Mouse (Mus musculus) liver, embryonic 13.5 days (tissue): ENCODE measurements around the gene Eif3i. TPM values are rescaled to one million over a fixed set of nuclear protein-coding genes. Genes with fewer than 3 reads are reported as not detected.
"Not testable (repeated sequence)": the region's sequence is repeated elsewhere in the genome, so short reads cannot be mapped to it uniquely, and the experiment has no call there.

Experiments
- ATAC-seq: fragments of 200-750 bp; cut with Nextera tagmentation; 2 replicates; pipeline ENCODE4 v1.8.0; 2017; ENCODE audit warnings: low read depth, mild to moderate bottlenecking, moderate number of reproducible peaks, moderate library complexity
- DNase-seq: peaks from one replicate; pipeline ENCODE4 v3.0.0; 2022
- H3K27ac ChIP-seq: fragments of 300-500 bp; sonication (generic); 2 replicates; pipeline ENCODE4 v1.5.1; 2015; ENCODE audit warnings: moderate library complexity, mild to moderate bottlenecking, inconsistent platforms
- H3K27me3 ChIP-seq: fragments of 300-500 bp; sonication (generic); 2 replicates; pipeline ENCODE4 v1.6.1; 2015; ENCODE audit warnings: mild to moderate bottlenecking, inconsistent platforms
- H3K36me3 ChIP-seq: fragments of 300-500 bp; sonication (generic); 2 replicates; pipeline ENCODE4 v1.6.1; 2015; ENCODE audit warnings: mild to moderate bottlenecking, inconsistent platforms
- H3K4me1 ChIP-seq: fragments of 300-500 bp; sonication (generic); replicated peaks from 2 replicates; pipeline ENCODE4 v1.6.1; 2015; ENCODE audit warnings: inconsistent platforms
- H3K4me2 ChIP-seq: fragments of 300-500 bp; sonication (generic); 2 replicates; pipeline ENCODE4 v1.6.1; 2015; ENCODE audit warnings: inconsistent platforms, mild to moderate bottlenecking, moderate library complexity
- H3K4me3 ChIP-seq: fragments of 300-500 bp; sonication (generic); replicated peaks from 2 replicates; pipeline ENCODE4 v1.5.1; 2015; ENCODE audit warnings: mild to moderate bottlenecking, inconsistent platforms
- H3K9ac ChIP-seq: fragments of 300-500 bp; sonication (generic); 2 replicates; pipeline ENCODE4 v1.6.1; 2015; ENCODE audit warnings: mild to moderate bottlenecking, inconsistent platforms
- H3K9me3 ChIP-seq: fragments of 300-500 bp; sonication (generic); replicated peaks from 2 replicates; pipeline ENCODE4 v1.6.1; 2016; ENCODE audit warnings: inconsistent platforms
- WGBS: fragments of 180-500 bp; shearing (Covaris S2); methylation state at CpG from one replicate; pipeline ENCODE4 v1.1.7; 2015; ENCODE audit not compliant: insufficient replicate concordance; 5-methylcytosine and 5-hydroxymethylcytosine counted together
- microRNA-seq: library from miRNA; unstranded; fragments of <30 nt; microRNA quantifications from one replicate; pipeline ENCODE4, GENCODE M21; 2016
- polyA plus RNA-seq: library from polyadenylated mRNA; unstranded; fragments of >200 nt; fragmentation: Nextera tagmentation; extraction: Ambion mirVana; gene quantifications from 2 replicates; pipeline ENCODE4 v1.2.1, GENCODE M21; 2015

Gene Eif3i
- polyA plus RNA-seq, 1 experiment from 2014 or later: 222 TPM

- peak; percentile 13; the same call in 1 of the 2 replicates for ATAC-seq
Measured at GRCm38 (mm10) chr4:129555862-129556531, 44.5 kb downstream of the Eif3i start.

GRCm38 (mm10) chr4:129555421-129555861 is 45.0 kb downstream of the Eif3i start:
- ATAC-seq (no peak), DNase-seq (peak; percentile 61)
- Histone ChIP-seq H3K9ac (peak overlapping the region; percentile 74), H3K27me3 (peaks cover 30% of the 10 kb centered on the region), H3K36me3 (no peaks in the 10 kb centered on the region), H3K9me3 (no peaks in the 10 kb centered on the region), H3K4me2 (peak overlapping the region; percentile 82), H3K27ac (no peak overlapping the region), H3K4me3 (peak overlapping the region; percentile 59), H3K4me1 (peaks cover 34% of the 10 kb centered on the region)
- WGBS: 4% methylated on average over 16 of the region's 16 CpGs

More at GRCm38 (mm10) chr4:129555862-129556531, 44.5 kb downstream of the Eif3i start:
- Histone ChIP-seq H3K27ac (no peak overlapping the region), H3K4me1 (peaks cover 34% of the 10 kb centered on the region), H3K4me3 (peak overlapping the region; percentile 59), H3K27me3 (peaks cover 32% of the 10 kb centered on the region), H3K36me3 (no peaks in the 10 kb centered on the region), H3K9ac (peak overlapping the region; percentile 74), H3K9me3 (no peaks in the 10 kb centered on the region), H3K4me2 (peak overlapping the region; percentile 82)
- under 1% methylated on average over 24 of the region's 24 CpGs for WGBS
- DNase-seq: no peak

- ATAC-seq, H3K9ac ChIP-seq, H3K4me3 ChIP-seq, H3K9me3 ChIP-seq, H3K27ac ChIP-seq, H3K36me3 ChIP-seq, DNase-seq, H3K4me2 ChIP-seq: not testable (repeated sequence)
- 72% methylated on average over 6 of the region's 6 CpGs for WGBS
- peaks cover 27% of the 10 kb centered on the region for H3K27me3 ChIP-seq
- peaks cover 39% of the 10 kb centered on the region for H3K4me1 ChIP-seq
Measured at GRCm38 (mm10) chr4:129554512-129554911, 45.9 kb downstream of the Eif3i start.

- Histone ChIP-seq H3K4me1 (peaks cover 15% of the 10 kb centered on the region), H3K4me3 (no peak overlapping the region), H3K27ac (no peak overlapping the region), H3K36me3 (no peaks in the 10 kb centered on the region), H3K4me2 (no peak overlapping the region), H3K27me3 (peaks cover 18% of the 10 kb centered on the region), H3K9me3 (no peaks in the 10 kb centered on the region), H3K9ac (no peak overlapping the region)
- 74% methylated on average over 1 of the region's 1 CpGs for WGBS
- no peak for DNase-seq
- no peak for ATAC-seq
Measured at GRCm38 (mm10) chr4:129550295-129550694, 50.2 kb downstream of the Eif3i start.

GRCm38 (mm10) chr4:129549306-129549705 is 51.1 kb downstream of the Eif3i start:
- no peaks in the 10 kb centered on the region for H3K36me3 ChIP-seq
- no peak overlapping the region for H3K9ac ChIP-seq
- no peak overlapping the region for H3K4me3 ChIP-seq
- DNase-seq (no peak), ATAC-seq (no peak)
- H3K27me3 ChIP-seq: 0 out of 2 replicates have a peak, but pooled peaks cover 9% of the 10 kb centered on the region
- no peak overlapping the region for H3K27ac ChIP-seq
- 73% methylated on average over 2 of the region's 2 CpGs for WGBS
- peaks cover 12% of the 10 kb centered on the region for H3K4me1 ChIP-seq
- no peak overlapping the region for H3K4me2 ChIP-seq
- no peaks in the 10 kb centered on the region for H3K9me3 ChIP-seq

GRCm38 (mm10) chr4:129547631-129548030 is 52.8 kb downstream of the Eif3i start:
- not testable (repeated sequence) for H3K27me3 ChIP-seq, H3K9me3 ChIP-seq, DNase-seq, H3K36me3 ChIP-seq, H3K27ac ChIP-seq, H3K9ac ChIP-seq, H3K4me3 ChIP-seq, H3K4me2 ChIP-seq, ATAC-seq
- peaks cover 20% of the 10 kb centered on the region for H3K4me1 ChIP-seq
- 50% methylated on average over 4 of the region's 4 CpGs for WGBS

GRCm38 (mm10) chr4:129544106-129544505 is 56.3 kb downstream of the Eif3i start:
- WGBS: 80% methylated on average over 4 of the region's 4 CpGs

GRCm38 (mm10) chr4:129542592-129543141 is 57.8 kb downstream of the Eif3i start, which contains the start of gene Hdac1:
Gene Hdac1 (minus strand): TSS chr4:129542713.
- Histone ChIP-seq H3K9me3 (no peaks in the 10 kb centered on the region), H3K36me3 (peaks cover 23% of the 10 kb centered on the region), H3K4me3 (peak within 1 kb of the TSS; percentile 74), H3K4me1 (peaks cover 49% of the 10 kb centered on the region), H3K9ac (peak within 1 kb of the TSS; percentile 91), H3K4me2 (peak within 1 kb of the TSS; percentile 84), H3K27ac (peak within 1 kb of the TSS; percentile 84), H3K27me3 (no peaks in the 10 kb centered on the region)
- ATAC-seq (peak; percentile 100), DNase-seq (peak; percentile 98)
- WGBS: 1% methylated on average over 46 of the region's 46 CpGs

More at GRCm38 (mm10) chr4:129544106-129544505, 56.3 kb downstream of the Eif3i start:
- H3K4me2 ChIP-seq: no peak overlapping the region
- H3K4me1 ChIP-seq: peaks cover 39% of the 10 kb centered on the region
- no peaks in the 10 kb centered on the region for H3K9me3 ChIP-seq
- ATAC-seq (no peak), DNase-seq (no peak)
- no peak overlapping the region for H3K4me3 ChIP-seq
- peaks cover 13% of the 10 kb centered on the region for H3K36me3 ChIP-seq
- no peak overlapping the region for H3K9ac ChIP-seq
- H3K27me3 ChIP-seq: no peaks in the 10 kb centered on the region
- no peak overlapping the region for H3K27ac ChIP-seq

Small RNAs within 50 kb of the gene (microRNA-seq; reads per million reads assigned to microRNA genes)
- not detected for gene Mir8119

Other genes starting within 250 kb of the Eif3i start
- 2.4 and 2.7 TPM in 2 replicates for gene Zbtb8a, start 222.5 kb downstream of the Eif3i start, polyA plus RNA-seq
- 0.96 and 1.6 TPM in 2 replicates for gene Zbtb8b, start 159.8 kb downstream of the Eif3i start, polyA plus RNA-seq
- 48.7 and 49.9 TPM in 2 replicates for gene Bsdc1, start 139.1 kb downstream of the Eif3i start, polyA plus RNA-seq
- 0.07 TPM in 1 of 2 replicates, not detected in the other for gene Tssk3, start 109.6 kb downstream of the Eif3i start, polyA plus RNA-seq
- 0.21 and 0.44 TPM in 2 replicates for gene Fam229a, start 109.5 kb downstream of the Eif3i start, polyA plus RNA-seq
- gene Marcksl1, start 87.1 kb downstream of the Eif3i start, polyA plus RNA-seq: 82.7 and 85.9 TPM in 2 replicates
- gene Hdac1, start 57.9 kb downstream of the Eif3i start, polyA plus RNA-seq: 121 and 128 TPM in 2 replicates
- 3.5 and 3.8 TPM in 2 replicates for gene Lck, start 27.0 kb downstream of the Eif3i start, polyA plus RNA-seq
- gene Fam167b, start 22.1 kb downstream of the Eif3i start, polyA plus RNA-seq: 6.6 and 6.9 TPM in 2 replicates
- gene Tmem234, start within 50 bp of the Eif3i start, polyA plus RNA-seq: 142 and 153 TPM in 2 replicates
- 0.31 and 0.51 TPM in 2 replicates for gene Dcdc2b, start 13.6 kb upstream of the Eif3i start, polyA plus RNA-seq
- 11.0 TPM in 2 replicates for gene Iqcc, start 18.5 kb upstream of the Eif3i start, polyA plus RNA-seq
- gene Ccdc28b, start 23.3 kb upstream of the Eif3i start, polyA plus RNA-seq: 13.9 and 14.8 TPM in 2 replicates
- 30.7 and 35.1 TPM in 2 replicates for gene Txlna, start 40.4 kb upstream of the Eif3i start, polyA plus RNA-seq
- gene Kpna6, start 72.1 kb upstream of the Eif3i start, polyA plus RNA-seq: 7.2 and 9.0 TPM in 2 replicates
- gene Tmem39b, start 96.2 kb upstream of the Eif3i start, polyA plus RNA-seq: 4.0 and 4.4 TPM in 2 replicates
- gene Khdrbs1, start 141.7 kb upstream of the Eif3i start, polyA plus RNA-seq: 37.6 and 41.5 TPM in 2 replicates
- gene Ptp4a2, start 210.6 kb upstream of the Eif3i start, polyA plus RNA-seq: 236 and 269 TPM in 2 replicates